Mouse (Mus musculus) large intestine, adult 2 months (tissue): ENCODE data around the gene Rhox4d. TPM values are rescaled to one million over a fixed set of nuclear protein-coding genes. Genes with fewer than 3 reads are reported as not detected.
"Not testable (repeated sequence)": the region's sequence is repeated elsewhere in the genome, so short reads cannot be mapped to it uniquely, and the experiment has no call there.

Experiments used
- DNase-seq: peaks from one replicate; pipeline ENCODE4 v3.0.0-alpha.2; 2012; ENCODE audit warnings: low read depth, low spot score
- WGBS: fragments of 180-500 bp; shearing (Covaris S2); methylation state at CpG from one replicate; pipeline ENCODE4 v1.1.7; 2018; 5-methylcytosine and 5-hydroxymethylcytosine counted together
- polyA plus RNA-seq: library from polyadenylated mRNA; depleted of rRNA; stranded (reverse); fragments of >200 nt; gene quantifications from 2 replicates; pipeline ENCODE4 v1.2.3, GENCODE M21; 2012; rRNA removed

The Rhox4d gene
- polyA plus RNA-seq, result not detected in 2 replicates

DNA sequence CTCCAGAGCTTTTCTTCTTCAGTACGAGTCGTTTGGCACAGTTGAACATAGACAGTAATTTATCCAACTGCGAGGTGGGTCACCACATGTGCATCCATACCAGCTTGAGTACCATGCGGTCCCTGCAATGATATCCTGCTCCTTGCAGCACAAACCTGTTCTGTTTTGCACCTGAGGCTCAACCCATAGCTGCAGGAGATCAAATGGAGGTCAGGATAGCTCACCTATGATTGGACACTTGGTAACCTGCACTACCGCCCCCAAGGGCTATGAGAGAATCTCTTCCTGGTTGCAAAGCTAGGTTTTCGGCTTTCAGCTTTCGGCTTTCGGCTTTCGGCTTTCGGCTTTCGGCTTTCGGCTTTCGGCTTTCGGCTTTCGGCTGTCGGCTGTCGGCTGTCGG is at the start of gene Rhox4d:
TSS of gene Rhox4d (plus strand) at position 301 of the 400 bp plus-strand sequence.
- 92% methylated on average over 16 of the region's 18 CpGs for WGBS
- not testable (repeated sequence) for DNase-seq

GRCm38 (mm10) chrX:37480037-37480436 is 34.1 kb upstream of the Rhox4d start, which contains the start of gene Rhox4c:
Gene Rhox4c, plus strand, starts transcription at chrX:37480337.
- not testable (repeated sequence) for DNase-seq
- WGBS, result 94% methylated on average over 14 of the region's 14 CpGs

DNA sequence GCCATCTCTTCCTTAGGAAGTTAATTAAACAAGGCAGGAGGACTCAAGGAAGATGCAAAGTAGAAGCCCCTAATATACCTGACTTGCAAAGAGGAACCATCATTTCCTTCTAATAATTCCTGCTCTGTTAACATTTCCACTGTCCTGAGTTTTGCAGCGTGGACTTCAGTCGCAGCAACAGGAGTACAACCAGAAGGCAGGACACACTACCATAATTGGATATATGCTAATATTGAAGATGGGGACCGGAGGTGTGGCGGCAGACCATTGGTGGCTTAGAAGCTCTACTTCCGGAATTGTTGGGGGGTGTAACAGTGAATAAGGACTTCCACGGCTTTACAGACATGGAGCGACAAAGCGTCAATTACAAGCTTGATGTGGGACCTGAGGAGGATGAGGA is 16.0 kb downstream of the Rhox4d start, which contains the start of gene Rhox2e:
TSS of gene Rhox2e (plus strand) at position 301 of the 400 bp plus-strand sequence.
- DNase-seq, result not testable (repeated sequence)
- WGBS, result 87% methylated on average over 2 of the region's 8 CpGs

GRCm38 (mm10) chrX:37541719-37542118 is 27.6 kb downstream of the Rhox4d start, which contains the start of gene Rhox3e:
Gene Rhox3e, plus strand, starts transcription at chrX:37542019.
- DNase-seq, result not testable (repeated sequence)
- no CpG with 5 or more reads among the region's 4 CpGs for WGBS

- 98% methylated on average over 10 of the region's 18 CpGs for WGBS
- DNase-seq, result not testable (repeated sequence)
These were observed 43.0 kb downstream of the Rhox4d start, which contains the start of gene Rhox4e for GRCm38 (mm10) chrX:37557112-37557511. Gene Rhox4e, plus strand, starts transcription at chrX:37557412.

Other genes with a start within 250 kb of the Rhox4d start
- not detected in 2 replicates for gene Rhox4a, start 249.0 kb upstream of the Rhox4d start, polyA plus RNA-seq
- not detected in 2 replicates for gene Rhox3a2, start 134.3 kb upstream of the Rhox4d start, polyA plus RNA-seq
- gene Rhox4a2, start 123.5 kb upstream of the Rhox4d start, polyA plus RNA-seq, result not detected in 2 replicates
- gene Rhox2b, start 102.3 kb upstream of the Rhox4d start, polyA plus RNA-seq, result not detected in 2 replicates
- not detected in 2 replicates for gene Rhox4b, start 81.9 kb upstream of the Rhox4d start, polyA plus RNA-seq
- not detected in 2 replicates for gene Rhox2c, start 60.7 kb upstream of the Rhox4d start, polyA plus RNA-seq
- gene Rhox3c, start 55.8 kb upstream of the Rhox4d start, polyA plus RNA-seq, result not detected in 2 replicates
- not detected in 2 replicates for gene Rhox4c, start 34.0 kb upstream of the Rhox4d start, polyA plus RNA-seq
- gene Rhox2d, start 20.9 kb upstream of the Rhox4d start, polyA plus RNA-seq, result not detected in 2 replicates
- gene Rhox2e, start 16.1 kb downstream of the Rhox4d start, polyA plus RNA-seq, result not detected in 2 replicates
- gene Rhox3e, start 27.7 kb downstream of the Rhox4d start, polyA plus RNA-seq, result not detected in 2 replicates
- gene Rhox4e, start 43.1 kb downstream of the Rhox4d start, polyA plus RNA-seq, result not detected in 2 replicates
- gene Rhox2f, start 57.0 kb downstream of the Rhox4d start, polyA plus RNA-seq, result not detected in 2 replicates
- not detected in 2 replicates for gene Rhox3f, start 66.6 kb downstream of the Rhox4d start, polyA plus RNA-seq
- not detected in 2 replicates for gene Rhox4f, start 93.3 kb downstream of the Rhox4d start, polyA plus RNA-seq
- not detected in 2 replicates for gene Rhox3g, start 114.3 kb downstream of the Rhox4d start, polyA plus RNA-seq
- gene Rhox2g, start 129.1 kb downstream of the Rhox4d start, polyA plus RNA-seq, result not detected in 2 replicates
- not detected in 2 replicates for gene Rhox4g, start 137.0 kb downstream of the Rhox4d start, polyA plus RNA-seq
- not detected in 2 replicates for gene Rhox3h, start 154.4 kb downstream of the Rhox4d start, polyA plus RNA-seq
- gene Rhox2h, start 158.9 kb downstream of the Rhox4d start, polyA plus RNA-seq, result not detected in 2 replicates